Mouse (Mus musculus) embryonic facial prominence, embryonic 15.5 days (tissue): Measurements from ENCODE around the gene Cd82. TPM values are rescaled to one million over a fixed set of nuclear protein-coding genes. Genes with fewer than 3 reads are reported as not detected.

ENCODE experiments used
- ATAC-seq: fragments of 200-750 bp; cut with Nextera tagmentation; 2 replicates; pipeline ENCODE4 v1.8.0; 2017; ENCODE audit warnings: low read depth, moderate TSS enrichment; ENCODE audit not compliant: insufficient number of reproducible peaks, low FRiP score, low TSS enrichment
- H3K27ac ChIP-seq: fragments of 300-500 bp; sonication (generic); replicated peaks from 2 replicates; pipeline ENCODE4 v1.5.1; 2015; ENCODE audit warnings: mild to moderate bottlenecking, inconsistent platforms
- H3K27me3 ChIP-seq: fragments of 300-500 bp; sonication (generic); 2 replicates; pipeline ENCODE4 v1.6.1; 2015; ENCODE audit warnings: inconsistent platforms
- H3K36me3 ChIP-seq: fragments of 300-500 bp; sonication (generic); 2 replicates; pipeline ENCODE4 v1.6.1; 2015; ENCODE audit warnings: mild to moderate bottlenecking, inconsistent platforms
- H3K4me1 ChIP-seq: fragments of 300-500 bp; sonication (generic); 2 replicates; pipeline ENCODE4 v1.6.1; 2015; ENCODE audit warnings: inconsistent platforms
- H3K4me2 ChIP-seq: fragments of 300-500 bp; sonication (generic); replicated peaks from 2 replicates; pipeline ENCODE4 v1.6.1; 2015; ENCODE audit warnings: mild to moderate bottlenecking, inconsistent platforms
- H3K4me3 ChIP-seq: fragments of 300-500 bp; sonication (generic); replicated peaks from 2 replicates; pipeline ENCODE4 v1.5.1; 2015; ENCODE audit warnings: mild to moderate bottlenecking, inconsistent platforms
- H3K9ac ChIP-seq: fragments of 300-500 bp; sonication (generic); 2 replicates; pipeline ENCODE4 v1.6.1; 2015; ENCODE audit warnings: inconsistent platforms
- H3K9me3 ChIP-seq: fragments of 300-500 bp; sonication (generic); replicated peaks from 2 replicates; pipeline ENCODE4 v1.6.1; 2016; ENCODE audit warnings: inconsistent platforms
- WGBS: fragments of 180-500 bp; shearing (Covaris S2); methylation state at CpG from one replicate; pipeline ENCODE4 v1.1.7; 2015; 5-methylcytosine and 5-hydroxymethylcytosine counted together
- polyA plus RNA-seq: library from polyadenylated mRNA; unstranded; fragments of >200 nt; fragmentation: Nextera tagmentation; extraction: Ambion mirVana; gene quantifications from 2 replicates; pipeline ENCODE4 v1.2.1, GENCODE M21; 2015

Gene Cd82
- polyA plus RNA-seq, 1 experiment from 2014 or later, result 84.0 TPM

DNA sequence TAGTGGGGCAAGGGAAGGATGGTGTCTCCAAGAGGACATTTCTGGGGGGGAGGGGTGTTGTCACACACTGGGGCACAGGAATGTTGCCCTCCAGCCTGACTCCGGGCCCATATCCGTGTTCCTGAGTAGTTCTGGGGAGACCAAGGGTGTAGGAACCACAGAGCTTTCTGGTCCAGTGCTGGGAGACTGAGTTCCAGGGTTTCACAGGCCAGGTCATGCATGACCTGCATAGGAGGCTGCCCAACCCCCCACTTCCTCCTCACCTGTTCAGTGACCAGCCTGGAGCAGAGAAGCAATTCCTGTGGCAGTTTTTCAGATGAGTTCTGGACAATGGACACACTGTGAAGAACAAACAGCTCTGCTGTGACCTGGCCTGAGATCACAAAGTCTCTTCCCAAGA is 19.8 kb downstream of the Cd82 start:
- no peaks in the 10 kb centered on the region for H3K9me3 ChIP-seq
- 80% methylated on average over 2 of the region's 2 CpGs for WGBS
- peaks cover 49% of the 10 kb centered on the region for H3K4me1 ChIP-seq
- no peaks in the 10 kb centered on the region for H3K36me3 ChIP-seq
- ATAC-seq, result no peak
- H3K27me3 ChIP-seq, result no peaks in the 10 kb centered on the region
- no peak overlapping the region for H3K4me3 ChIP-seq
- H3K4me2 ChIP-seq, result no peak overlapping the region
- H3K9ac ChIP-seq, result no peak overlapping the region
- H3K27ac ChIP-seq, result no peak overlapping the region

DNA sequence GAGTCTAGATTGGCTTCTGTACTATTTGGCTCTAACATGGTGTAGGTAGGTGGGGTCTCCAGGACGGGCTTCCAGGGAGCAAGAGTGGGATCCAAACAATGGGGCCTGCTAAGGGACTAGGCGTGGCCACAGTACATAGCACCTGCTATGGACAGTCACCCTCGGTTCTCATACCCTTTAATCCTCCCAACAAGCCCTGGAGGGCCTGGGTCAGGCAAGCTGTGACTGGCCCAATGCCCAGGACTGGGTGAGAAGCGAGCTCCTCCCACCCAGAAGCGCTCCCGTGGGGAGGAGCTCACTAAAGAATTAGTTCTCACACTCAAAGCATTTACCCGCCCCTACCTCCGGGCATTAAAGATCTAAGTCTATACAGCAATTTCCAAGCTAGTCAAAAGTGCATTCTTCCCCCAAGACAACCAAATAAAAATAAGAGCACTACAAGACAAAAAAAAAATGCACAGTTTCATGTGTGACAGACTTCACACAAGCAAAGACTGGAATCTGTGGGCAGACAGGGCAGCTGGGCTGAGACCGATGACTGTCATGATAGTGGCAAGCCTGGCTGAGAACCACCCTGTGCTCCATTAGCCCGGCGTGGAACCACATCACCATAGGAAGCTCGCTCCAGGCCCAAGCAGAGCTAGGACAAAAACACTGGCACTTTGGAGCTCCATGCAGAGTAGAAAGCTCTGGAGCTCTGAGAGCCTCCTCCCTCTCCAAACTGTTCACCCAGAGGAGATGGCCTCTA is 23.0 kb downstream of the Cd82 start:
- Histone ChIP-seq H3K4me3 (no peak overlapping the region), H3K9ac (no peak overlapping the region), H3K36me3 (no peaks in the 10 kb centered on the region), H3K9me3 (no peaks in the 10 kb centered on the region), H3K4me1 (peaks cover 48% of the 10 kb centered on the region), H3K27ac (peak overlapping the region; percentile 67), H3K27me3 (no peaks in the 10 kb centered on the region), H3K4me2 (no peak overlapping the region)
- WGBS, result 48% methylated on average over 12 of the region's 12 CpGs
- peak; percentile 66; the same call in 1 of the 2 replicates for ATAC-seq

DNA sequence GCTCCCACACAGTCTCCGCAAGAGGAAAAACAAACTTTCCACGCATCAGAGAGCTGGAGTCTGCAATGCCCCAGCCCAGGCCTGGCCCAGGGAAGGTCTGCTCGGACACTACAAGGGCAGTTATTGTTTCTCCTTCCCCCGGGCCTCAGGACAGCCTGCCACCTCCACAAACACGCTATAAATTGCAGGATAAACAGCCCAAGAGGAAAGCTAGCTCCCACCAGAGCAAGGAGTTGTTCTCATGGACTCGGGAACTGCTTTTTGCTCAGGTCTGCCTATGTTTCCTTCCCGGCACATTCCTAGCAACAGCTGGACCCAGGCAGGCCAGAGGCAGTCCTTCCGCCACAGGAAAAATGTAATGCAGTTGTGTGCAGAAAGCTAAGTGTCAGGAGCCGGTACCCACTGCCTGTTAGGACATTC is 23.6 kb downstream of the Cd82 start:
- no peak overlapping the region for H3K4me2 ChIP-seq
- 47% methylated on average over 9 of the region's 9 CpGs for WGBS
- no peak overlapping the region for H3K9ac ChIP-seq
- no peaks in the 10 kb centered on the region for H3K27me3 ChIP-seq
- no peak for ATAC-seq
- no peaks in the 10 kb centered on the region for H3K9me3 ChIP-seq
- H3K27ac ChIP-seq, result peak overlapping the region; percentile 67
- no peaks in the 10 kb centered on the region for H3K36me3 ChIP-seq
- peaks cover 41% of the 10 kb centered on the region for H3K4me1 ChIP-seq
- H3K4me3 ChIP-seq, result no peak overlapping the region

DNA sequence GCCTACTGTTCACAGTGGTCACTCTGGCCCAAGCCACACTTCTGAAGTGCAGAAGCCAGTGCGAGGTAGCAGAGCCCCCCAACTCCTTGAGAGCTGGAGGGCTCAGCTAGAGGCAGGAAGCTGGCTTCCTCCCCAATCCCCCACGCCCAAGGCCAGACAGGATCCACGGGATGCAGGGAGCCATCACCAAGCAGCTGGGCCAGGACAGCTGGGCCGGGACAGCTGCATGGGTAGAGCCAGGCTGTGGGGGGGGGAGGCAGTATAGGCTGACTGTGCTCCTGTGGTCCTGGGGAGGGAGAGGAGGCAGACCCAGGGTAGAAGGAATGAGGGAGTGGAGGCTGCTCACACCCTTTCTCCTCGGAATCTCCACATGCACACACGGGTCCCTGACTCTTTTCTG is 24.6 kb downstream of the Cd82 start:
- H3K4me1 ChIP-seq, result peaks cover 45% of the 10 kb centered on the region
- H3K4me3 ChIP-seq, result no peak overlapping the region
- whole genome bisulfite sequencing, result 55% methylated on average over 6 of the region's 6 CpGs
- H3K27ac ChIP-seq, result peak overlapping the region; percentile 36; the same call in 1 of the 2 replicates
- 0 out of 2 replicates have a peak, but pooled peaks have one; percentile 35 for ATAC-seq
- H3K9ac ChIP-seq, result no peak overlapping the region
- no peaks in the 10 kb centered on the region for H3K27me3 ChIP-seq
- H3K4me2 ChIP-seq, result no peak overlapping the region
- H3K9me3 ChIP-seq, result no peaks in the 10 kb centered on the region
- H3K36me3 ChIP-seq, result no peaks in the 10 kb centered on the region

DNA sequence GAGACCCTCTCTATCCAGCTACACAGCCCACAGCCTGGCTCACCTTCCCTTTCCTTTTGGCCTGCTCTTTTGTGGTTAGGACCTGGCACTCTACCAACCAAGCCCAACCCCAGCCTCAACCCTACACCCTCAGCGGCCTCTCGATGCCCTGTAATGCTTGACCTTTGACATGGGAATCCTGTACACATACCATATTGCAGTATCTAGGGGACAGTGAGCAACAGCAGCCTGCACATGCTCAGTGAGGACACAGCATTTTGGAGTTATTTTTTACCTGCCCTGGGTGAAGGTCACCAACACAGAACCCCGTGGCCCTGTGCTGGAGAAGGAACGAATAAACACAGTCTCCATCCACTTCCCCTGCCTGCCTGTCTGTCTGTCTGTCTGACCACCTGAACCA is 27.4 kb downstream of the Cd82 start:
- no peak overlapping the region for H3K9ac ChIP-seq
- H3K27me3 ChIP-seq, result no peaks in the 10 kb centered on the region
- no peak overlapping the region for H3K4me3 ChIP-seq
- WGBS, result 75% methylated on average over 4 of the region's 4 CpGs
- peaks cover 49% of the 10 kb centered on the region for H3K4me1 ChIP-seq
- ATAC-seq, result no peak; the same call in 1 of the 2 replicates
- no peaks in the 10 kb centered on the region for H3K9me3 ChIP-seq
- H3K27ac ChIP-seq, result no peak overlapping the region
- H3K4me2 ChIP-seq, result no peak overlapping the region
- H3K36me3 ChIP-seq, result no peaks in the 10 kb centered on the region

DNA sequence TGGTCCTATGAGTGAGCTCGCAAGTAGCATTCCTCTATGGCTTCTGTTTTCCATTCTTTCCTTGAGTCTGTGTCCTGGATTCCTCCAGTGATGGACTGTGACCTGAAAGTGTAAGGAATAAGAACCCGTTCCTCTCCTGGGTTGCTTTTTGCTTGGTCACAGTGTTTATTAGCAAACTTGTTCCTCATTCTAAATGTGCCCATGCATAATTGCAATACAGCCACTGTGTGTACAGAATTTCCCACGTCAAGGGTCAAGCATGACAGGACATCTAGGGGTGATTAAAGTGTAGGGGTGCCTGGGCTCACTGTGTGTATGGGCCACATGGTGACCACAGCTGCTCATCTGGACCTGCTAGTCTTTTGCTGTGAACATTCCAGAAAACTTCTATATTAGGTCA is 28.0 kb downstream of the Cd82 start:
- no peak for ATAC-seq
- Histone ChIP-seq H3K4me2 (no peak overlapping the region), H3K9me3 (no peaks in the 10 kb centered on the region), H3K27ac (no peak overlapping the region), H3K4me1 (peaks cover 42% of the 10 kb centered on the region), H3K27me3 (no peaks in the 10 kb centered on the region), H3K36me3 (no peaks in the 10 kb centered on the region), H3K4me3 (no peak overlapping the region), H3K9ac (no peak overlapping the region)
- 85% methylated on average over 3 of the region's 3 CpGs for WGBS

DNA sequence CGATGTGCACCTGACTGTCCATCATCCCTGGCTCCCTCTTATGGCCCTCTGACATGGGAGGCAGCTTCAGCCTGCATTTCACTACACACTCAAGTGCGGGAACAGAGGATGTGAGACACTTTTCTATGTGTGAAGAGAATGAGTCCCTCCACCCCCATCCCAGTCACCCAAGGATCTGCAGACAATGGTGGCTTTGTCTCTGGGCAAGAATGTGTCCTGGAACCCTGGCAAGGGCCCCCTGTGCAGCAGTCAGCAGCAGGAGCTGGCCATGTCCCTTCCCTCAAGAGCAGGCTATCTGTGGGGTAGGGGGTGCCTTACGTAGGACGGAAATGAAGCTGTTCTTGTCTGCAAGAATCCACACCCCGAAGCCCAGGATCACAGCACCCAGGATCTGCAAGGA is 29.4 kb downstream of the Cd82 start:
- 70% methylated on average over 5 of the region's 5 CpGs for WGBS
- ATAC-seq, result no peak
- Histone ChIP-seq H3K27ac (0 out of 2 replicates have a peak overlapping the region, but pooled peaks have one; percentile 23), H3K9me3 (no peaks in the 10 kb centered on the region), H3K9ac (no peak overlapping the region), H3K4me2 (no peak overlapping the region), H3K4me3 (no peak overlapping the region), H3K36me3 (no peaks in the 10 kb centered on the region), H3K27me3 (no peaks in the 10 kb centered on the region), H3K4me1 (peaks cover 31% of the 10 kb centered on the region)

DNA sequence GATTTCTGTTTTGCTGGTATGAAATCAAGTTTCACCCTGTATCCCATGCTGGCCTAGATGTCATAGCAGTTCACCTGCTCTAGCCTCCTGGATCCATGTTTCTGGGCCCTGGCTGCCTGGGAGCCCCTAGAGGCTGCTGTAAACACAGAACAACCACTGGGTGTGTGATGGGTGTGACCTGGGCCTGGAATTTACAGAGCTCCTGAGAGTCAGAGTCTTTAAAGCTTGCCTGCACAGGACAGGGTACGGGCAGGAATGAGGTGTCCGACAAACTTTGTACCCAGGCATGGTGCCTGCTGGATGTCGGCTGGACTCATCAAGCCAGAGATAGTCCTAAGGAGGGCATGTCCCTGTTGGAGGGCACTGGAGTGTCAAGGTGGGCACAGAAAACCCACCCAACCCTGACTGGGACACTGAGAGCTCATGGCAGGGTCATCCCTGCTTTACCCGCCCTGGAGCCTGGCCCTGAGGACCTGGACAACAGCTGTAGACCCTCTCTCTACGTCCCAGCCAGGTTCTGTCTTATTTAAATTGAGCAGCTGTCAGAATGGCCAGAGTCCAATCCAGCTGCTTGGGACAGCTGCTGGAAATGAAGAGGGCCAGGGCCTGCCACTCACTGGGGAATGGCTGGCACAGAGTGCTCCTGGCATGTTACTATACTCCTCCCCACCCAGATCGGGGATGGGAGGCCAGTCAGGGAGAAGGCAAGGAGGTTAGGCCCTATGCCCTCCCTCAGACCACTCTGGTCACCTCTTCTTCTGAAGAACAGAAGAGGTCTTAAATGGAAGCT is 30.1 kb downstream of the Cd82 start:
- Histone ChIP-seq H3K4me2 (no peak overlapping the region), H3K4me3 (no peak overlapping the region), H3K27me3 (no peaks in the 10 kb centered on the region), H3K4me1 (peaks cover 31% of the 10 kb centered on the region), H3K9me3 (no peaks in the 10 kb centered on the region), H3K27ac (0 out of 2 replicates have a peak overlapping the region, but pooled peaks have one; percentile 23), H3K36me3 (no peaks in the 10 kb centered on the region), H3K9ac (no peak overlapping the region)
- ATAC-seq, result no peak
- WGBS, result 65% methylated on average over 6 of the region's 6 CpGs

DNA sequence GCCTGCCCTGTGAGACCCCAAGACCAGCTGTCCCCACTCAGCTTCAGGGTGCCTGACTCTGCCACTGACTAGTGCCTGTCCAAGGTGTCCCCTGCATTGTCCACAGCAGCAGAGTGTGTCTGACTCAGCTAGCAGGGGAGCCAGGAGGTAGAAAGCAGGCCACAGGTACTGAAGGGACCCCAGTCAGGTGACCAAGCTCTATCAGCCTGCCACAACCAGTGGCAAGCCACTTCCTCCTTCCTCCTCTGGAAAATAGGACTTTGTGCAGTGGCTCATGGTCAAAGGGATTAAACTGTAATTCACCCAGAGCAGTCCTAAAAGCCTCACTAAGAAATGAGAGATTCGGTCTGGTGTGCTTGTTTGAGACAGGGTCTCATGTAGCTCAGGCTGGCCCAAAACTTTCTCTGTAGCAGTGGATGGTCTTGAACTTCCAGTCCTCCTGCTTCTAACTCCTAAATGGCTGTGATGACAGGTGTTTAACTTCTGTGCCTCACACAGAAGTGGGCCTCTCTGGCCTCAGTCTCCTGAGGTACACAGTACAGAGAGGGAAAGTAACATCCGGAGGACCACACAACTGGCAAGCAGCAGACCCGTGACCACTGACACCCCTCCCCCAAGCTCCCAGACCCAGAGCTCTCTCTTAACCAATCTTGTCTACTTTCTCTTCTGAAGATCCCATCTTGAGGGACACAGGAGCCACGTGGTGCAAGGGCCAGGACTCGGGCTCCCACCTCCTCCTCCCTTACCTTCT is 31.2 kb downstream of the Cd82 start:
- WGBS, result 60% methylated on average over 5 of the region's 5 CpGs
- no peaks in the 10 kb centered on the region for H3K27me3 ChIP-seq
- H3K9ac ChIP-seq, result no peak overlapping the region
- H3K36me3 ChIP-seq, result no peaks in the 10 kb centered on the region
- H3K4me2 ChIP-seq, result no peak overlapping the region
- H3K9me3 ChIP-seq, result no peaks in the 10 kb centered on the region
- no peak overlapping the region for H3K4me3 ChIP-seq
- no peak for ATAC-seq
- H3K27ac ChIP-seq, result no peak overlapping the region
- peaks cover 29% of the 10 kb centered on the region for H3K4me1 ChIP-seq

DNA sequence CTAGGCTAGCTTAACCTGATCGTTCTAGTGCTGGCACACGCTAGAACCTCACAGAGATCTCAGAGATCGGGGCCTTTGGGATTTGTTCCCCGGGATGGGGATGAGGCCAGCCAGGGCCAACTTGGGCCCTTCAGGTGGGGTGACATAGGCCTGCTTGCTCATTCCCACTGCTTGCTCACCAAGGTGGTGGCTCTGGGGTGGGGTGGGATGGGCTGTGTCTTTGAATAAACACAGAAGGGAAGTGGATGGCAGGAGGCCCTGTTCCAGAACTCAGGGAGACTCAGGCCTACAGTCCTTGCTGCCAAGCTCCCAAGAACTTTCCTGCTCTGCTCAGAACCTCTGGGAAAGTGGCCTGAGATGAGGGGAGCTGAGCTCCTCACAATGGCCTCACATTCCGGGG is 31.9 kb downstream of the Cd82 start:
- Histone ChIP-seq H3K9me3 (no peaks in the 10 kb centered on the region), H3K36me3 (no peaks in the 10 kb centered on the region), H3K4me1 (peaks cover 26% of the 10 kb centered on the region), H3K9ac (no peak overlapping the region), H3K27me3 (no peaks in the 10 kb centered on the region), H3K27ac (no peak overlapping the region), H3K4me3 (no peak overlapping the region), H3K4me2 (no peak overlapping the region)
- no peak for ATAC-seq
- WGBS, result 77% methylated on average over 5 of the region's 5 CpGs

DNA sequence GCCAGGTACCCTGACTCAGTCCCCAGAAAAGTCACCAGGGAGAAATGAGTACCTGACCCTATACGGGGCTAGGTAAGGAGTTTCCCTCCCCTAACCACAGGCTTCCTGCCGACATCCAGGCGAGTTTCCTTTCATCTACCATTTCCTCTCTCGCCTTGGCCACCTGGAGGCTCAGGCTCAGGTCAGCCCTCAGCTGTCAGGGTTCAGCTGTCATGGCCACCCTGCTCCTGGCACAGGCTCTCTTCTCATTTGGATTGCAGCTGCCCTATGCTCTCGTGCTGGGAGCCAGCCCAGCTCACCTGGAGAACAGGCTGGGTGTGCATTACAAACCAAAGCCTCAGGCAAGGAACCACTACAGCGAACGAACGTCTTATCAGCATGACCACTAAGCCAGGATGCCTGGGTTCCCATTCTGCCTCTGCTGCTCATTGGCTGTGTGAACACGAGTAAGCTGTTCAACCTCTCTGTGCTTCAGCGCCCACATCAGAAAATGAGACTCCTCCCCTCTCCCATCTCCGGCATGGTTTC is 34.9 kb downstream of the Cd82 start:
- H3K27me3 ChIP-seq, result no peaks in the 10 kb centered on the region
- H3K4me3 ChIP-seq, result no peak overlapping the region
- no peaks in the 10 kb centered on the region for H3K36me3 ChIP-seq
- peaks cover 19% of the 10 kb centered on the region for H3K4me1 ChIP-seq
- no peak for ATAC-seq
- H3K4me2 ChIP-seq, result no peak overlapping the region
- 46% methylated on average over 11 of the region's 11 CpGs for WGBS
- H3K9me3 ChIP-seq, result no peaks in the 10 kb centered on the region
- H3K27ac ChIP-seq, result no peak overlapping the region
- no peak overlapping the region for H3K9ac ChIP-seq
